Mouse (Mus musculus): ENCODE measurements around the gene Tmem102. TPM values are rescaled to one million over a fixed set of nuclear protein-coding genes. Genes with fewer than 3 reads are reported as not detected.

Tmem102 gene
- polyA plus RNA-seq, 1 experiment from 2014 or later = 3.1 TPM

GRCm38 (mm10) chr11:69833554-69833953 is 28.1 kb upstream of the Tmem102 start:
- Histone ChIP-seq H3K9ac (ENCODE audit: low read length) (peak overlapping the region; percentile 73), H3K36me3 (ENCODE audit: control insufficient read depth, insufficient read depth) (no peaks in the 10 kb centered on the region), H3K27me3 (ENCODE audit: control insufficient read depth, insufficient read depth, low read length) (peaks cover 28% of the 10 kb centered on the region), H3K4me2 (ENCODE audit: low read depth, low read length) (peak overlapping the region; percentile 80), H3K9me3 (replicated peaks; ENCODE audit: control insufficient read depth, low read length) (no peaks in the 10 kb centered on the region), H3K27ac (ENCODE audit: low read length) (no peak overlapping the region), H3K4me3 (ENCODE audit: low read length) (peak overlapping the region; percentile 50), H3K4me1 (ENCODE audit: control insufficient read depth, insufficient read depth, low read length) (peaks cover 18% of the 10 kb centered on the region)
- ATAC-seq (replicated peaks; ENCODE audit: extremely low read depth, insufficient read depth, low FRiP score) = no peak
- 36% methylated on average over 8 of the region's 8 CpGs for WGBS

- Histone ChIP-seq H3K36me3 (ENCODE audit: control insufficient read depth, insufficient read depth) (0 out of 2 replicates have a peak, but pooled peaks cover 3% of the 10 kb centered on the region), H3K27me3 (ENCODE audit: control insufficient read depth, insufficient read depth, low read length) (peaks cover 4% of the 10 kb centered on the region; the same call in 1 of the 2 replicates), H3K27ac (ENCODE audit: low read length) (no peak overlapping the region), H3K9me3 (replicated peaks; ENCODE audit: control insufficient read depth, low read length) (no peaks in the 10 kb centered on the region), H3K4me2 (ENCODE audit: low read depth, low read length) (no peak overlapping the region), H3K4me1 (ENCODE audit: control insufficient read depth, insufficient read depth, low read length) (peaks cover 3% of the 10 kb centered on the region), H3K4me3 (ENCODE audit: low read length) (no peak overlapping the region), H3K9ac (ENCODE audit: low read length) (no peak overlapping the region)
- ATAC-seq (replicated peaks; ENCODE audit: extremely low read depth, insufficient read depth, low FRiP score) = no peak
- WGBS = 77% methylated on average over 5 of the region's 5 CpGs
Measured at GRCm38 (mm10) chr11:69828832-69829231, 23.4 kb upstream of the Tmem102 start.

GRCm38 (mm10) chr11:69823456-69823855 is 18.0 kb upstream of the Tmem102 start:
- no peak overlapping the region for H3K4me3 ChIP-seq (ENCODE audit: low read length)
- no peaks in the 10 kb centered on the region for H3K4me1 ChIP-seq (ENCODE audit: control insufficient read depth, insufficient read depth, low read length)
- no peaks in the 10 kb centered on the region for H3K27me3 ChIP-seq (ENCODE audit: control insufficient read depth, insufficient read depth, low read length)
- 0 out of 2 replicates have a peak, but pooled peaks cover 3% of the 10 kb centered on the region for H3K36me3 ChIP-seq (ENCODE audit: control insufficient read depth, insufficient read depth)
- H3K9me3 ChIP-seq (replicated peaks; ENCODE audit: control insufficient read depth, low read length) = no peaks in the 10 kb centered on the region
- no peak overlapping the region for H3K4me2 ChIP-seq (ENCODE audit: low read depth, low read length)
- no peak for ATAC-seq (replicated peaks; ENCODE audit: extremely low read depth, insufficient read depth, low FRiP score)
- no peak overlapping the region for H3K9ac ChIP-seq (ENCODE audit: low read length)
- no peak overlapping the region for H3K27ac ChIP-seq (ENCODE audit: low read length)
- 77% methylated on average over 2 of the region's 2 CpGs for WGBS

- Histone ChIP-seq H3K27ac (ENCODE audit: low read length) (no peak within 1 kb of the TSS), H3K4me2 (ENCODE audit: low read depth, low read length) (no peak within 1 kb of the TSS), H3K27me3 (ENCODE audit: control insufficient read depth, insufficient read depth, low read length) (no peaks in the 10 kb centered on the region), H3K9ac (ENCODE audit: low read length) (no peak within 1 kb of the TSS), H3K4me3 (ENCODE audit: low read length) (no peak within 1 kb of the TSS), H3K4me1 (ENCODE audit: control insufficient read depth, insufficient read depth, low read length) (no peaks in the 10 kb centered on the region), H3K9me3 (replicated peaks; ENCODE audit: control insufficient read depth, low read length) (0 out of 2 replicates have a peak, but pooled peaks cover 3% of the 10 kb centered on the region), H3K36me3 (ENCODE audit: control insufficient read depth, insufficient read depth) (0 out of 2 replicates have a peak, but pooled peaks cover 3% of the 10 kb centered on the region)
- 87% methylated on average over 3 of the region's 3 CpGs for WGBS
- ATAC-seq (replicated peaks; ENCODE audit: extremely low read depth, insufficient read depth, low FRiP score) = no peak
Measured at GRCm38 (mm10) chr11:69822080-69822479, 16.7 kb upstream of the Tmem102 start, which contains the start of gene Spem1. Gene Spem1, minus strand, starts transcription at chr11:69822180.

GRCm38 (mm10) chr11:69818871-69819270 is 13.4 kb upstream of the Tmem102 start:
- Histone ChIP-seq H3K4me3 (ENCODE audit: low read length) (no peak overlapping the region), H3K4me2 (ENCODE audit: low read depth, low read length) (no peak overlapping the region), H3K27ac (ENCODE audit: low read length) (no peak overlapping the region), H3K36me3 (ENCODE audit: control insufficient read depth, insufficient read depth) (no peaks in the 10 kb centered on the region), H3K9ac (ENCODE audit: low read length) (no peak overlapping the region), H3K4me1 (ENCODE audit: control insufficient read depth, insufficient read depth, low read length) (no peaks in the 10 kb centered on the region), H3K9me3 (replicated peaks; ENCODE audit: control insufficient read depth, low read length) (0 out of 2 replicates have a peak, but pooled peaks cover 3% of the 10 kb centered on the region), H3K27me3 (ENCODE audit: control insufficient read depth, insufficient read depth, low read length) (no peaks in the 10 kb centered on the region)
- no peak for ATAC-seq (replicated peaks; ENCODE audit: extremely low read depth, insufficient read depth, low FRiP score)
- WGBS = 83% methylated on average over 8 of the region's 8 CpGs

GRCm38 (mm10) chr11:69818365-69818764 is 12.9 kb upstream of the Tmem102 start, which contains the start of gene Spem2:
Gene Spem2, minus strand, starts transcription at chr11:69818465.
- 69% methylated on average over 2 of the region's 2 CpGs for WGBS
- Histone ChIP-seq H3K4me2 (ENCODE audit: low read depth, low read length) (no peak within 1 kb of the TSS), H3K36me3 (ENCODE audit: control insufficient read depth, insufficient read depth) (no peaks in the 10 kb centered on the region), H3K4me1 (ENCODE audit: control insufficient read depth, insufficient read depth, low read length) (no peaks in the 10 kb centered on the region), H3K9me3 (replicated peaks; ENCODE audit: control insufficient read depth, low read length) (0 out of 2 replicates have a peak, but pooled peaks cover 3% of the 10 kb centered on the region), H3K4me3 (ENCODE audit: low read length) (no peak within 1 kb of the TSS), H3K27ac (ENCODE audit: low read length) (no peak within 1 kb of the TSS), H3K9ac (ENCODE audit: low read length) (no peak within 1 kb of the TSS), H3K27me3 (ENCODE audit: control insufficient read depth, insufficient read depth, low read length) (no peaks in the 10 kb centered on the region)
- ATAC-seq (replicated peaks; ENCODE audit: extremely low read depth, insufficient read depth, low FRiP score) = no peak

- Histone ChIP-seq H3K36me3 (ENCODE audit: control insufficient read depth, insufficient read depth) (no peaks in the 10 kb centered on the region), H3K27me3 (ENCODE audit: control insufficient read depth, insufficient read depth, low read length) (no peaks in the 10 kb centered on the region), H3K27ac (ENCODE audit: low read length) (no peak overlapping the region), H3K9me3 (replicated peaks; ENCODE audit: control insufficient read depth, low read length) (0 out of 2 replicates have a peak, but pooled peaks cover 3% of the 10 kb centered on the region), H3K4me3 (ENCODE audit: low read length) (no peak overlapping the region), H3K4me2 (ENCODE audit: low read depth, low read length) (no peak overlapping the region), H3K4me1 (ENCODE audit: control insufficient read depth, insufficient read depth, low read length) (no peaks in the 10 kb centered on the region), H3K9ac (ENCODE audit: low read length) (no peak overlapping the region)
- no peak for ATAC-seq (replicated peaks; ENCODE audit: extremely low read depth, insufficient read depth, low FRiP score)
- 85% methylated on average over 12 of the region's 12 CpGs for WGBS
Measured at GRCm38 (mm10) chr11:69816520-69816919, 11.1 kb upstream of the Tmem102 start.

- Histone ChIP-seq H3K27ac (ENCODE audit: low read length) (no peak within 1 kb of the TSS), H3K4me1 (ENCODE audit: control insufficient read depth, insufficient read depth, low read length) (no peaks in the 10 kb centered on the region), H3K36me3 (ENCODE audit: control insufficient read depth, insufficient read depth) (no peaks in the 10 kb centered on the region), H3K4me3 (ENCODE audit: low read length) (no peak within 1 kb of the TSS), H3K4me2 (ENCODE audit: low read depth, low read length) (no peak within 1 kb of the TSS), H3K27me3 (ENCODE audit: control insufficient read depth, insufficient read depth, low read length) (no peaks in the 10 kb centered on the region; the same call in 1 of the 2 replicates), H3K9me3 (replicated peaks; ENCODE audit: control insufficient read depth, low read length) (0 out of 2 replicates have a peak, but pooled peaks cover 3% of the 10 kb centered on the region), H3K9ac (ENCODE audit: low read length) (no peak within 1 kb of the TSS)
- ATAC-seq (replicated peaks; ENCODE audit: extremely low read depth, insufficient read depth, low FRiP score) = no peak
- WGBS = 51% methylated on average over 10 of the region's 10 CpGs
Measured at GRCm38 (mm10) chr11:69815155-69815554, 9.7 kb upstream of the Tmem102 start, which contains the start of gene Gm39566. Gene Gm39566, minus strand, starts transcription at chr11:69815298.

GRCm38 (mm10) chr11:69810280-69810679 is 4.9 kb upstream of the Tmem102 start:
- no peak overlapping the region for H3K4me3 ChIP-seq (ENCODE audit: low read length)
- ATAC-seq (replicated peaks; ENCODE audit: extremely low read depth, insufficient read depth, low FRiP score) = no peak

More at GRCm38 (mm10) chr11:69810280-69810679, 4.9 kb upstream of the Tmem102 start:
- Histone ChIP-seq H3K27ac (ENCODE audit: low read length) (no peak overlapping the region), H3K9ac (ENCODE audit: low read length) (no peak overlapping the region), H3K4me1 (ENCODE audit: control insufficient read depth, insufficient read depth, low read length) (no peaks in the 10 kb centered on the region), H3K27me3 (ENCODE audit: control insufficient read depth, insufficient read depth, low read length) (peaks cover 7% of the 10 kb centered on the region), H3K9me3 (replicated peaks; ENCODE audit: control insufficient read depth, low read length) (peaks cover 5% of the 10 kb centered on the region; the same call in 1 of the 2 replicates), H3K4me2 (ENCODE audit: low read depth, low read length) (no peak overlapping the region), H3K36me3 (ENCODE audit: control insufficient read depth, insufficient read depth) (no peaks in the 10 kb centered on the region)

Measured in heart, embryonic 16.5 days (tissue).